Mouse (Mus musculus) CH12.LX (cell line): ENCODE results near the gene Med12. TPM values are rescaled to one million over a fixed set of nuclear protein-coding genes. Genes with fewer than 3 reads are reported as not detected.

Source experiments
- polyA plus RNA-seq: library from polyadenylated mRNA; unstranded; fragments of >175 nt; gene quantifications from 2 replicates; pipeline ENCODE4 v1.2.1, GENCODE M21; 2012; ENCODE audit warnings: low read depth; ENCODE audit not compliant: insufficient read length
- total RNA-seq, 2 experiments: library from RNA; depleted of rRNA; stranded (reverse); fragments of 300-350 nt in 1 of 2; fragments of >200 nt in 1 of 2; gene quantifications; 2 replicates each; pipeline ENCODE4 v1.2.3; 2012 to 2014

The Med12 gene
- total and polyA plus RNA-seq, 3 experiments = 15.7 to 66.4 (median 40.3) TPM

Other genes with a start within 250 kb of the Med12 start
- not detected in 2 replicates for gene Tex11, start 214.4 kb upstream of the Med12 start, total RNA-seq (2012; rRNA removed)
- 0.07 TPM in 1 of 2 replicates, not detected in the other for gene Tex11, start 214.4 kb upstream of the Med12 start, total RNA-seq (2014; rRNA removed)
- gene Tex11, start 214.4 kb upstream of the Med12 start, polyA plus RNA-seq = not detected in 2 replicates
- gene Slc7a3, start 188.0 kb upstream of the Med12 start, total RNA-seq (2012; rRNA removed) = 31.8 and 81.3 TPM in 2 replicates
- 50.4 and 53.9 TPM in 2 replicates for gene Slc7a3, start 188.0 kb upstream of the Med12 start, total RNA-seq (2014; rRNA removed)
- 37.5 and 44.6 TPM in 2 replicates for gene Slc7a3, start 188.0 kb upstream of the Med12 start, polyA plus RNA-seq
- gene Snx12, start 51.5 kb upstream of the Med12 start, total RNA-seq (2012; rRNA removed) = 31.5 and 41.8 TPM in 2 replicates
- gene Snx12, start 51.5 kb upstream of the Med12 start, total RNA-seq (2014; rRNA removed) = 56.7 and 61.5 TPM in 2 replicates
- gene Snx12, start 51.5 kb upstream of the Med12 start, polyA plus RNA-seq = 52.1 and 64.6 TPM in 2 replicates
- gene Foxo4, start 19.5 kb upstream of the Med12 start, total RNA-seq (2012; rRNA removed) = 7.9 and 8.2 TPM in 2 replicates
- gene Foxo4, start 19.5 kb upstream of the Med12 start, total RNA-seq (2014; rRNA removed) = 7.4 and 9.0 TPM in 2 replicates
- gene Foxo4, start 19.5 kb upstream of the Med12 start, polyA plus RNA-seq = 10.5 and 10.8 TPM in 2 replicates
- gene Gm614, start 10.0 kb upstream of the Med12 start, total RNA-seq (2012; rRNA removed) = 0.25 and 0.64 TPM in 2 replicates
- 1.2 and 1.3 TPM in 2 replicates for gene Gm614, start 10.0 kb upstream of the Med12 start, total RNA-seq (2014; rRNA removed)
- 6.0 and 6.5 TPM in 2 replicates for gene Gm614, start 10.0 kb upstream of the Med12 start, polyA plus RNA-seq
- gene Il2rg, start 5.8 kb upstream of the Med12 start, total RNA-seq (2012; rRNA removed) = 64.1 and 82.6 TPM in 2 replicates
- gene Il2rg, start 5.8 kb upstream of the Med12 start, total RNA-seq (2014; rRNA removed) = 80.3 and 88.0 TPM in 2 replicates
- 261 and 294 TPM in 2 replicates for gene Il2rg, start 5.8 kb upstream of the Med12 start, polyA plus RNA-seq
- gene Gm20489, start 5.0 kb upstream of the Med12 start, total RNA-seq (2012; rRNA removed) = not detected in 2 replicates
- gene Gm20489, start 5.0 kb upstream of the Med12 start, total RNA-seq (2014; rRNA removed) = not detected in 2 replicates
- gene Gm20489, start 5.0 kb upstream of the Med12 start, polyA plus RNA-seq = 0.30 TPM in 1 of 2 replicates, not detected in the other
- 0.04 TPM in 1 of 2 replicates, not detected in the other for gene Nlgn3, start 25.1 kb downstream of the Med12 start, total RNA-seq (2012; rRNA removed)
- gene Nlgn3, start 25.1 kb downstream of the Med12 start, total RNA-seq (2014; rRNA removed) = 0.12 and 0.26 TPM in 2 replicates
- 0.76 and 1.6 TPM in 2 replicates for gene Nlgn3, start 25.1 kb downstream of the Med12 start, polyA plus RNA-seq
- not detected in 2 replicates for gene Gjb1, start 102.3 kb downstream of the Med12 start, total RNA-seq (2012; rRNA removed)
- not detected in 2 replicates for gene Gjb1, start 102.3 kb downstream of the Med12 start, total RNA-seq (2014; rRNA removed)
- not detected in 2 replicates for gene Gjb1, start 102.3 kb downstream of the Med12 start, polyA plus RNA-seq
- 18.0 and 18.8 TPM in 2 replicates for gene Zmym3, start 146.8 kb downstream of the Med12 start, total RNA-seq (2012; rRNA removed)
- gene Zmym3, start 146.8 kb downstream of the Med12 start, total RNA-seq (2014; rRNA removed) = 16.6 and 16.7 TPM in 2 replicates
- 31.3 TPM in 2 replicates for gene Zmym3, start 146.8 kb downstream of the Med12 start, polyA plus RNA-seq
- 314 and 325 TPM in 2 replicates for gene Nono, start 155.3 kb downstream of the Med12 start, total RNA-seq (2012; rRNA removed)
- 388 and 398 TPM in 2 replicates for gene Nono, start 155.3 kb downstream of the Med12 start, total RNA-seq (2014; rRNA removed)
- gene Nono, start 155.3 kb downstream of the Med12 start, polyA plus RNA-seq = 535 and 618 TPM in 2 replicates
- gene Itgb1bp2, start 175.1 kb downstream of the Med12 start, total RNA-seq (2012; rRNA removed) = 0.88 and 1.3 TPM in 2 replicates
- gene Itgb1bp2, start 175.1 kb downstream of the Med12 start, total RNA-seq (2014; rRNA removed) = 1.1 and 1.6 TPM in 2 replicates
- gene Itgb1bp2, start 175.1 kb downstream of the Med12 start, polyA plus RNA-seq = 1.2 and 1.4 TPM in 2 replicates